Mouse (Mus musculus): ENCODE data around the gene Gm17268. TPM values are rescaled to one million over a fixed set of nuclear protein-coding genes. Genes with fewer than 3 reads are reported as not detected.

Gm17268 gene
- total RNA-seq, 2 experiments from 2014 or later: not detected

- intact Hi-C loops (cut with DNase I): no loop called here
- peak; percentile 73 for DNase-seq
Measured at GRCm38 (mm10) chr11:81983146-81983545, 55.2 kb downstream of the Gm17268 start.

- intact Hi-C loops (cut with DNase I): no loop called here
- DNase-seq: no peak
Measured at GRCm38 (mm10) chr11:81982191-81982590, 56.2 kb downstream of the Gm17268 start.

Other genes with a start within 250 kb of the Gm17268 start
- under 1 TPM; 0.12 to 0.32 TPM for gene 5530401A14Rik, start 177.9 kb downstream of the Gm17268 start, total RNA-seq (2021)
- gene Asic2, start 70.1 kb downstream of the Gm17268 start, total RNA-seq (2021): 10 to 100 TPM; 52.8 to 57.6 TPM
- gene Ccl2, start 3.0 kb downstream of the Gm17268 start, total RNA-seq (2021): 1 to 10 TPM in 1 of 2 experiments, not detected in 1; 1.2 TPM
- not detected for gene Ccl7, start 7.2 kb upstream of the Gm17268 start, total RNA-seq (2021)
- not detected for gene Ccl11, start 19.3 kb upstream of the Gm17268 start, total RNA-seq (2021)
- 1 to 10 TPM; 1.1 TPM for gene Ccl12, start 63.3 kb upstream of the Gm17268 start, total RNA-seq (2021)
- gene Ccl8, start 76.6 kb upstream of the Gm17268 start, total RNA-seq (2021): not detected